Mouse (Mus musculus) stomach, postnatal 0 days (tissue): ENCODE results near the gene Alg2.

ENCODE experiments used
- CTCF ChIP-seq: IDR thresholded peaks from 2 replicates; pipeline ENCODE4 v1.5.1; 2016; ENCODE audit warnings: antibody characterized with exemption, low read depth, mild to moderate bottlenecking, moderate library complexity
- EP300 ChIP-seq: optimal IDR thresholded peaks from 2 replicates; pipeline ENCODE3; 2016; ENCODE audit warnings: antibody characterized with exemption

DNA sequence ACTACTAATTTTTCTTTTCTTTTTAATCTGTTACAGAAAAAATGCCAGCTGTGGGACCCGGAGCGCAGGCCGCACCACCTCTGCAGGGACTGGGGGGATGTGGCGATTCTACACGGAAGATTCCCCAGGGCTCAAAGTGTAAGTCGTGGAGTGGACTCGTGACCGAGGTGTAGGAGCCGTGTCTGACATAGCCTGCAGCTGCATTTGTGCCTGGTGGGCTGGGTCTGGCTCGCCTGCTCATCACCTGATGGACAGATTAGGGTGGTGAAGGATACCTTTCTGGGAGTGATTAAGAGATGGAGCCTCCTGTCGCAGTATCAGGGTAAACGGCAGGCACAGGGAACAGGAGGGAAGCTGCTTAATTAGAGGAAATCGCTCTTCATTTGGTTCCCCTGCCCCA, 6.0 kb upstream of the Alg2 start:
- TF ChIP-seq EP300 (no peak), CTCF (no peak)
